ENCODE assay signal across 19 mouse cellular contexts in the genomic region with DNA sequence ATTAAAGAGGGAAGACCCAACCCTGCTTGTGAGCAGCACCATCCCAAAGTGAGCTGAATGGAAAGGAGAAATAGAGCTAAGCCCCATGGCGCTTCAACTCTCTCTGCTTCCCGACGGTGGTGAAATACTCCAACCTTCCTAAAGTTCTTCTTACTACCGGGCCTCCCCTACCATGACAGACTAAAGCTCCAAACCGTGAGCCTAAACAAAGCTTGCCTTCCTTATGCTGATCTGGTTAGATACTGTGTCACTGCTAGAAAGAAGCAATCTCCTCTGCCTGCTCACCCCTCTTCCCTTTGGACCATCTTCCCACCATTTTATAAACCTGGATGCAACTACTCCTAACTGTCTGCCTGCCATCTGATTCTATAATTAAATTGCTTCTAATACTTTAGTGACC.
DNase-seq lines count a peak whose midpoint lies in the region; ATAC-seq and TF ChIP-seq lines count a peak whose summit lies in the region.
"Had no signal": no experiment of that assay in that cellular context is flagged by ENCODE, and none has a peak within 500 bp of the region (broad histone marks: within the 10 kb centered on the region; RNA-seq: fewer than 3 reads in every experiment).

No protein-coding gene starts in this region.

- peaks cover 11% of the 10 kb centered on the region for H3K4me1 ChIP-seq in midbrain, embryonic 11.5 days (ENCODE audit: control insufficient read depth, insufficient read depth, low read length)
- H3K4me1 ChIP-seq in midbrain, postnatal 0 days (ENCODE audit: insufficient read depth, low read length) = no peaks in the 10 kb centered on the region

- 93% methylated on average over 5 of the region's 5 CpGs for WGBS in midbrain, embryonic 11.5 days
- 84% methylated on average over 5 of the region's 5 CpGs for WGBS in midbrain, postnatal 0 days

- TF ChIP-seq CTCF in midbrain, postnatal 0 days (IDR thresholded peaks at IDR 0.05) = no peak

- H3K9me3 ChIP-seq in midbrain, embryonic 11.5 days (ENCODE audit: control insufficient read depth, low read length) = no peaks in the 10 kb centered on the region
- H3K9me3 ChIP-seq in midbrain, postnatal 0 days (ENCODE audit: low read length) = no peaks in the 10 kb centered on the region
- H3K9me3 ChIP-seq: G1E had no signal

- H3K27me3 ChIP-seq in midbrain, embryonic 11.5 days (ENCODE audit: control insufficient read depth, insufficient read depth, low read length) = no peaks in the 10 kb centered on the region
- H3K27me3 ChIP-seq in midbrain, postnatal 0 days (ENCODE audit: insufficient read depth, low read length) = no peaks in the 10 kb centered on the region
- H3K27me3 ChIP-seq: CH12.LX, Patski had no signal

- no peak overlapping the region for H3K27ac ChIP-seq in midbrain, embryonic 11.5 days (ENCODE audit: low read depth, low read length)
- no peak overlapping the region for H3K27ac ChIP-seq in midbrain, postnatal 0 days (ENCODE audit: low read depth, low read length)

- H3K4me3 ChIP-seq in midbrain, embryonic 11.5 days (ENCODE audit: low read depth, low read length) = no peak overlapping the region
- no peak overlapping the region for H3K4me3 ChIP-seq in midbrain, postnatal 0 days (ENCODE audit: low read depth, low read length)

- no peak overlapping the region for H3K9ac ChIP-seq in midbrain, embryonic 11.5 days (ENCODE audit: low read length)
- no peak overlapping the region for H3K9ac ChIP-seq in midbrain, postnatal 0 days (replicated peaks; ENCODE audit: low read length, poor library complexity, severe bottlenecking)

- no peak for ATAC-seq in midbrain, embryonic 11.5 days (ENCODE audit: low FRiP score)
- ATAC-seq in midbrain, postnatal 0 days (ENCODE audit: low FRiP score) = no peak
- ATAC-seq: activated CD4-positive, CD25-positive, alpha-beta regulatory T cell, adult 4 months; CD4-positive, CD25-positive, alpha-beta regulatory T cell, adult 4 months; Patski had no signal

- no peaks in the 10 kb centered on the region for H3K36me3 ChIP-seq in midbrain, embryonic 11.5 days (ENCODE audit: control insufficient read depth, insufficient read depth, low read length)
- H3K36me3 ChIP-seq in midbrain, postnatal 0 days (ENCODE audit: insufficient read depth, low read length) = no peaks in the 10 kb centered on the region

- DNase-seq in heart, adult 11 months = peak; percentile 58
- no peak for DNase-seq in heart, adult 9 months (ENCODE audit: low spot score in 2 of 2)
- peak; percentile 69 for DNase-seq in midbrain, embryonic 11.5 days (ENCODE audit: low spot score, missing footprints)
- DNase-seq in midbrain, postnatal 0 days (ENCODE audit: low spot score) = no peak
- DNase-seq: adrenal gland, adult 2 months; adrenal gland, adult 8-10 months; adrenal gland, postnatal 10 days; adrenal gland, postnatal 14 days; adrenal gland, postnatal 25 days; adrenal gland, postnatal 36 days; B cell, adult 2 months; cerebellum, adult 11 months; cerebellum, adult 11-12 months; cerebellum, adult 18-20 months had no signal

- no peak overlapping the region for H3K4me2 ChIP-seq in midbrain, embryonic 11.5 days
- no peak overlapping the region for H3K4me2 ChIP-seq in midbrain, postnatal 0 days (ENCODE audit: low read depth, low read length, poor library complexity, severe bottlenecking)

Comparison
In these comparisons a context has a peak if more than half of its experiments do, and no peak if none do; other contexts are left out.
1. DNase-seq: peak in heart, adult 11 months (single experiment) and midbrain, embryonic 11.5 days (single experiment); none in heart, adult 9 months (0 of 2) and midbrain, postnatal 0 days (single experiment).